Mouse (Mus musculus): Measurements from ENCODE around the gene Kcnj12.

Kcnj12 gene

GRCm38 (mm10) chr11:61059691-61060457 is 37.5 kb downstream of the Kcnj12 start:
- no peak for DNase-seq (ENCODE audit: low spot score in 2 of 2)

GRCm38 (mm10) chr11:61060634-61061033 is 38.3 kb downstream of the Kcnj12 start:
- no peak for DNase-seq (ENCODE audit: low spot score in 2 of 2)

- DNase-seq (ENCODE audit: low spot score in 2 of 2), result no peak
Observed at GRCm38 (mm10) chr11:61062548-61063461, 40.4 kb downstream of the Kcnj12 start.

GRCm38 (mm10) chr11:61063503-61063902 is 41.1 kb downstream of the Kcnj12 start:
- DNase-seq (ENCODE audit: low spot score in 2 of 2), result no peak

GRCm38 (mm10) chr11:61065620-61066019 is 43.3 kb downstream of the Kcnj12 start:
- DNase-seq (ENCODE audit: low spot score in 2 of 2), result no peak

- no peak for DNase-seq (ENCODE audit: low spot score in 2 of 2)
Observed at GRCm38 (mm10) chr11:61067133-61067835, 44.9 kb downstream of the Kcnj12 start.

GRCm38 (mm10) chr11:61068866-61069265 is 46.5 kb downstream of the Kcnj12 start:
- DNase-seq (ENCODE audit: low spot score in 2 of 2), result no peak

GRCm38 (mm10) chr11:61069645-61070044 is 47.3 kb downstream of the Kcnj12 start:
- DNase-seq (ENCODE audit: low spot score in 2 of 2), result no peak

GRCm38 (mm10) chr11:61074646-61075317 is 52.4 kb downstream of the Kcnj12 start:
- no peak for DNase-seq (ENCODE audit: low spot score in 2 of 2)

GRCm38 (mm10) chr11:61075361-61076326 is 53.3 kb downstream of the Kcnj12 start:
- no peak for DNase-seq (ENCODE audit: low spot score in 2 of 2)

GRCm38 (mm10) chr11:61081624-61082023 is 59.3 kb downstream of the Kcnj12 start:
- DNase-seq (ENCODE audit: low spot score in 2 of 2), result no peak

- DNase-seq (ENCODE audit: low spot score in 2 of 2), result no peak
Observed at GRCm38 (mm10) chr11:61090195-61090594, 67.8 kb downstream of the Kcnj12 start.

- DNase-seq (ENCODE audit: low spot score in 2 of 2), result no peak
Observed at GRCm38 (mm10) chr11:61091192-61091591, 68.8 kb downstream of the Kcnj12 start.

GRCm38 (mm10) chr11:61091642-61092262 is 69.4 kb downstream of the Kcnj12 start:
- peak in 1 of 2 experiments; percentile 20 for DNase-seq (ENCODE audit: low spot score in 2 of 2)

- no peak for DNase-seq (ENCODE audit: low spot score in 2 of 2)
Observed at GRCm38 (mm10) chr11:61098046-61098445, 75.7 kb downstream of the Kcnj12 start.

- DNase-seq (ENCODE audit: low spot score in 2 of 2), result no peak
Observed at GRCm38 (mm10) chr11:61102397-61103339, 80.3 kb downstream of the Kcnj12 start.

GRCm38 (mm10) chr11:61104241-61104901 is 82.0 kb downstream of the Kcnj12 start:
- peak; percentile 76 to 78 for DNase-seq (ENCODE audit: low spot score in 2 of 2)

- DNase-seq (ENCODE audit: low spot score in 2 of 2), result peak; percentile 79 to 85
Observed at GRCm38 (mm10) chr11:61108911-61109361, 86.6 kb downstream of the Kcnj12 start.
